Mouse (Mus musculus): Measurements from ENCODE around the gene Prkd1.

Gene Prkd1

GRCm38 (mm10) chr12:50314634-50315033, 334.3 kb downstream of the Prkd1 start:
- DNase-seq = no peak

DNA sequence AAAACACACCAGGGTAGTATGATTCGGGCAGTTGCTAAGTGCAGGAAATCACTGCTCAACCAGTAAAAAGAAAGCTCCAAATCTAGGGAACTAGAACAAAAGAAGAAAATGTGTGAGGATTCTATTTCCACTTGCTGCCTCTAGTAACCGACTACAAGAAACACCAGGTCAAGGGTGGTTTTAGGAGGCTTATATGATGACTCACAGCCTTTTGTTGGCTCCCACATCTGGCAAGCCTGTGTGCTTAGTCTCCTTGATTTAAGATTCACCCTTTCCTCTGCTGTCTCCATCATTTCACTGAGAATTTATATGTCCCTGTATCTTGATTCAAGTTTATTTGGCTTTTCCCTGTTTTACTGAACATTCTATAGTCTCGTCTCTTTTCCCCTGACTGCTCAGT, 339.6 kb downstream of the Prkd1 start:
- no peak for DNase-seq

GRCm38 (mm10) chr12:50301334-50301733, 347.6 kb downstream of the Prkd1 start:
- DNase-seq = no peak

DNA sequence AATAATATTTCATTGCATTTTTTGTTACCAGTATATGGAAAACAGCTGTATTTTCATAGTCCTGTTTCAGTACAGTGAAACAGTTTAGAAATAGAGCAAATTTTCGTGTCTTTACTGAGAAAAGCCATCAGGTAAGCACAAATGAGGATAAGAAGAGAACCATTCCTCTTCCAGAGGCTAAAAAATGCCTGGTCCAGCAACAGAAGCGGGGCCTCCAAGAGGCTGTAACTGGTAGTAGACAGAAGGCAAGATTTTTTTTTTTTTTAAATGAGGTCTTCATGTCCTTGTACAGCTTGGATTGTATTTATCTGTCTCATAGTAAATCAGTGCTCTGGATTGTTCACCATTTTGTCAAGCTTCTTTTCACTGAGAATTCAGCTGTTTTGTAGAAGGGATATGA, 352.8 kb downstream of the Prkd1 start:
- DNase-seq = no peak

DNA sequence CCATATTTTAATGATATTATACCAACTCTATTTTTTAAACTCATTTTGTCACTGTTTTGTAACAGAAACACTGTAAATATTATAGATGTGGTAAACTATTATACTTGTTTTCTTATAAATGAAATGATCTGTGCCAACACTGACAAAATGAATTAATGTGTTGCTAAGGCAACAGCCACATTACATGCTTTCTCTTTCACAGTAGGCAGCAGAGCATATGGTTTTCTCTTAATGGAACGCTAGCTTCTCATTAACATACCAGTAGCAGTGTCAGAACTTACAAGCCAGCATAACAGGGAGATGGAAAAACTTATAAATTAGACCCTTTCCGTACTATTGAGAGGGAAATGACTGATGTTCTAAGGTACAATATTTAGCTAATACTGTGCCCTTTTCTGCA, 353.3 kb downstream of the Prkd1 start:
- DNase-seq = no peak

- DNase-seq = no peak
Observed at GRCm38 (mm10) chr12:50292834-50293233, 356.1 kb downstream of the Prkd1 start.
